Mouse (Mus musculus) c-Kit-negative CD71-positive TER-119-positive erythroid progenitor cells, embryonic 14.5 days (primary cell): ENCODE data around the gene Oaz1.

Experiments used
- DNase-seq: peaks from one replicate; pipeline ENCODE4 v3.0.0-alpha.2; 2013; ENCODE audit warnings: low read depth, low spot score

Gene Oaz1

DNA sequence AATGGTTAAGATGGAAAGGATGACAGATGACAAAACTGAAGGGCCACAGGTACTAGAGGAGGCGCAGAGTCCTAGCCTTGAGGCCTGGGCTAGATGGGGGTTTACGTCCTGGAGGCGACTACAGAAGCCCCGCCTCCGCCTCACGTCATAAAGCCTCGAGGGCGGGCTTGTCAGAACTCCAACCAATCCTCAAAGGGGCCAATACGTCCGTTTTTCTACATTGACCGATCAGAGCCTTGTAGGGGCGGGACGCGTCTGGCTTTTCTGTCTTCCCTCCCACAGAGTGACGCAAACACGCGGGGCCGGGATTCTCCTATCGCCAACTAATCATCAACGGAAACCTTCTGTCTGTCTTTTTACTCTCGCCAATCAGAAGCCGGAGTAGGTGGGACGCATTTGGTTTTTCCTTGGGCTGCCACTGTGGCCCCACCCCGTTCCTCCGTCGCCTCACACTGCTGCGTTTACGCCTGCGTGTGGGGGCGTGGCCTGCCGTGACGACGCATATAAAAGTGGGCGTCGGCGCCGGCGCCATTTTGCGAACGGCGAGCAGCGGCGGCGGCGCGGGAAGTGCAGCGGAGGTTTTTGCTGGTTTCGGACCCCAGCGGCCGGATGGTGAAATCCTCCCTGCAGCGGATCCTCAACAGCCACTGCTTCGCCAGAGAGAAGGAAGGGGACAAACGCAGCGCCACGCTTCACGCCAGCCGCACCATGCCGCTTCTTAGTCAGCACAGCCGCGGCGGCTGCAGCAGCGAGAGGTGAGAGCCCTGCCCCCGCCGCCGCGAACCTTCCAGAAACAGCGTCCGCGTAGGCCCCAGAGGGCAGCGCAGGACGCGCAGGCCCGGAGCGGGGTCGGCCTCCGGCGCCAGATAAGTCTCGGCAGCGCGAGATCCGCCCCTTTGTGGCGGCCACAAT is at the start of gene Oaz1:
Gene Oaz1, plus strand, starts transcription at position 506 of the 912 bp plus-strand sequence.
- peak; percentile 100 for DNase-seq

DNA sequence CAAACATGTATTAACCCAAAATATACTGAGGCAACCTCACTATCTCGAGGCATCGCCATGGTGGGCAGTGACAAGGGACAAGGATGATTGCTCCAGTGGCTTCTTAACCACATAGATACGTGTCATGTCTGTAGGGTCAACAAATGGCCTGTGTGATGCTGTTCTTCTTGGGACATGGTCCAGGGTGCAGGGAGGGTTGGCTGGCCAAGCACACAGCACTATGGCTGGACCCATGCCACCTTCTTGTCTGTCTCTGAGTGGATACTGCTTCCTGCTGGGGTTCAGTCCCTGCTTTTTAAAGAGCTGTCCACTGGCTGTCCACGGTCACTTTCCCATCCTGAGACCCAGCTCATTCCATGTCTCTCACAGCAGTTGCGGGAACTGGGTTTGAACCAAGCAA is 49.3 kb upstream of the Oaz1 start:
- no peak for DNase-seq

DNA sequence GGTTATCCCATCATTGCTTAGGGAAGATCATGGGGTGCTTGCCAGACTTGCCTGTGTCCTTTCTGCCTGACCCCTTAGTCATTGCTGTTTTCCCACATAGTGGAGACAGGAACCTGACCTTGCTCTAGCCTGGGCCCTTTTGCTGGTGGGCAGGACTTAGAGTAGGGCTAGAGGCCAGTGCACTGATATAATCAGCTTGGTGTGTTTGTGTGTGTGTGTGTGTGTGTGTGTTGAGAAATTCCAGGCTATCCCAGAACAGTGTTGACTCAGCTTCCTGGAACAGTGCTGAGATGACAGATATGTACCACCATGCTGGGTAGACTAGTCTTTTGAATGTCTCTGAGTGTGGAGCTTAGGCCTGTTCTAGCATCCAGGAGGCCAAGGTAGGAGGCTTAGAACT is 46.9 kb upstream of the Oaz1 start:
- no peak for DNase-seq

DNA sequence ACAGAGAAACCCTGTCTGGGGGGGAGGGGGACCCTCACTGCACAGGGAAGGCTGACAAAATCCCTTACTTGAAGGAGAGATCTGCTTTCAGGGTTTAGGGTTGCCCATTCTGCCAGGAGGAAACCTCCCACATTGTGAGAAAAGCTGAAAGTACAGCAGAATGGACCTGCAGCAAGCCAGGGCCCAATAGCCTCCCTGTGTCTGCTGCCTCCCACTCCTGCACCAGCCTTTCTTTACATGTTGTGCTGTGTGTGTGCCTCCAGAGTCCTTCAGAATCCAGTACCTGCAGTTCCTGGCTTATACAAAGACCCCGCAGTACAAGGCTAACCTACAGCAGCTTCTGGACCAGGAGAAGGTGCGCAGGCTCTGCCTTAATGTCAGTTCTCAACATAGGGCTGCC is 42.2 kb upstream of the Oaz1 start:
- DNase-seq: no peak

DNA sequence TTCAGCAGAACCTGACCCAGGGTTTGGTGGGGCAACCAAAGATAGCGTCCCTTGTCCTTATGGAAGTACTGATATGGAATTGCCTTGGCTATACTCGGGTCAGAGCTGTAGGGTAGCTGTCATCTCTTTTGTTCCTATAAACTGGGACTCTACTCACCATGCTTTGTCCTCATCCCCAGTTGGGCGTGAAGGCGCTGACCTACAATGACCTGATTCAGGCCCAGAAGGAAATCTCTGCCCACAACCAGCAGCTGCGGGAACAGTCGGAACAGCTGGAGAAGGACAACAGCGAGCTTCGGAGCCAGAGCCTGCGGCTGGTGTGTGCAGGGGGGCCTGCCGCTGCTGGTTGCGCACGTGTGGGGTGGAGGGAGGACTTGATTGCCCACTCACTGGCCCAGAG is 41.6 kb upstream of the Oaz1 start:
- DNase-seq: no peak

DNA sequence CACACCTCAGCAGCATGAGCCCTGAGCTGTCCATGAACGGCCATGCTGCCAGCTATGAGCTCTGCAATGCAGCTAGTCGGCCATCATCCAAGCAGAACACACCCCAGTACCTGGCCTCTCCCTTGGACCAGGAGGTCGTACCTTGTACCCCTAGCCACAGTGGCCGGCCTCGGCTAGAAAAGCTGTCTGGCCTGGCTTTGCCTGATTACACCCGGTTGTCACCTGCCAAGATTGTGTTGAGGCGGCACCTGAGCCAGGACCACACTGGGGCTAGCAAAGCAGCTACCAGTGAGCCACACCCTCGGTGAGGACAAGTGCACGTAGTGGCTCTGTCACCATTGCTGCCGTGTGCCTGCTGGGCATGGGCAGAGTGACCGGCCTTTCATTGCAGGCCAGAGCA is 40.5 kb upstream of the Oaz1 start:
- DNase-seq: no peak

DNA sequence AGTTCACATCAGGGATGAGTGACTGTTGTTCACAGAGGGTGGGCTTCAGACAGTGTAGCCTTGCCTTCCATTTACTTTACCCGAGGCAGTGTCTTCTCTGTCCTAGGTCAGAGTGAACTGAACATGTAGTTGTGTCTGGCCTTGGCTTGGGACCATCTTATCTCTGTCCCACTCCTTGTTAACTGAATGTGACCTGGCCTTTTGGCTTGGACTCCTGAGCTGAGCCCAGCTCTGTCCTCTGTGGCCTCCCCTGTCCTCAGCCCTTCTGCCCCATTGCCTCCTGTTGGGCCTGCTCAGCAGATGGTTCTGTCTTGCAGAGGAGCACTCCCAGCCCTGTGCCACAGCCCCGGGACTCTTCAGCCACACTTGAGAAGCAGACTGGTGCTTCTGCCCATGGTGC is 38.9 kb upstream of the Oaz1 start:
- no peak for DNase-seq

DNA sequence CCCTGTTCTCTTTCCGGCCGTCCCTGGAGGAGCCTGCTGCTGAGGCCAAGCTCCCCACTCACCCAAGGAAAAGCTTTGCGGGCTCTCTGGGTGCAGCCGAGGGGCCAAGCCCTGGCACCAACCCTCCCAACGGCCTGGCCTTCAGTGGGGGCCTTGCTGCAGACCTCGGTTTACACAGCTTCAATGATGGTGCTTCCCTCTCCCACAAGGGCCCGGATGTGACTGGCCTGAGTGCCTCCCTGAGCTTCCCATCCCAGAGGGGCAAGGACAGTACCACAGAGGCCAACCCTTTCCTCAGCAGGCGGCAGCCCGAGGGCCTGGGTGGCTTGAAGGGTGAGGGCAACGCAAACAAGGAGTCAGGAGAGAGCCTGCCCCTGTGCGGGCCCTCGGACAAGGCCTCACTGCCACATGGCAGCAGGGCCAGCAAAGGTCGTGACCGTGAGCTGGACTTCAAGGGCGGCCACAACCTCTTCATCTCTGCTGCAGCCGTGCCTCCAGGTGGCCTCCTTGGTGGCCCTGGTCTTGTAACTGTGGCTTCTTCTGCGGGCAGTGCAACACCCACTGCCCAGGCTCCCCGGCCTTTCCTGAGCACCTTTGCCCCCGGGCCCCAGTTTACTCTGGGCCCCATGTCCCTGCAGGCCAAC is 35.6 kb upstream of the Oaz1 start:
- DNase-seq: no peak

DNA sequence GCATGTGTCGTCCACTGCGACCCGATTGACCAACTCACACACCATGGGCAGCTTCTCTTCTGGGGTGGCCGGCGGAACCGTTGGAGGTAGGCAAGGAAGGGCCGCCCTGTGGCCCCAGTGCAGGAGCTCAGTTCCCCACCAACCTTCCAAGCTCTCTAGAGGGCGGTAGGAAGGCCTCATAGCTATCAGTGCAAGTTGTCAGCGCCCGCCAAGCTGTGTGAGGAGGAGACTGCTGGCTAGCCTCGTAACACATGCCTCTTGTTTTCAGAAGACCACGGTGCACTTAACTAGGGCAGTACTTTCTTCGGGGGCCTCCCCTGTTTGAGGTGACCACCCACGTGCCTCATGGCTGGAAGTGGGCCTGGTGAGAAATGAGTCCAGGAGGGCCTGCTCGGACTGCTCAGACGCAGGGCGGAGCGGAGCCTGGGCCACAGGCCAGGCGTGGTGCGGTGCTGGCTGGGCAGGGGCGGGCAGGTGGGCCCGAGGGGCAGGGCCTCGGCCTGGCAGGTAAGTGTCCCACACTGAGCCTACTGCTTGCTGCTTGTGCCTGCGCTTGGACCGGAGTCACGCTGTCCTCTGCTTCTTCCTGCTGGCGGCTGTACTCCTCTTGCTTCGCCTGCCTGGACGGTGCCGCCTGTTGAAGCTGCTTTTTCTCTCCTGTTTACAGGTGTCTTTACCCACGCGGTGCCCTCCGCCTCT is 34.8 kb upstream of the Oaz1 start:
- no peak for DNase-seq

DNA sequence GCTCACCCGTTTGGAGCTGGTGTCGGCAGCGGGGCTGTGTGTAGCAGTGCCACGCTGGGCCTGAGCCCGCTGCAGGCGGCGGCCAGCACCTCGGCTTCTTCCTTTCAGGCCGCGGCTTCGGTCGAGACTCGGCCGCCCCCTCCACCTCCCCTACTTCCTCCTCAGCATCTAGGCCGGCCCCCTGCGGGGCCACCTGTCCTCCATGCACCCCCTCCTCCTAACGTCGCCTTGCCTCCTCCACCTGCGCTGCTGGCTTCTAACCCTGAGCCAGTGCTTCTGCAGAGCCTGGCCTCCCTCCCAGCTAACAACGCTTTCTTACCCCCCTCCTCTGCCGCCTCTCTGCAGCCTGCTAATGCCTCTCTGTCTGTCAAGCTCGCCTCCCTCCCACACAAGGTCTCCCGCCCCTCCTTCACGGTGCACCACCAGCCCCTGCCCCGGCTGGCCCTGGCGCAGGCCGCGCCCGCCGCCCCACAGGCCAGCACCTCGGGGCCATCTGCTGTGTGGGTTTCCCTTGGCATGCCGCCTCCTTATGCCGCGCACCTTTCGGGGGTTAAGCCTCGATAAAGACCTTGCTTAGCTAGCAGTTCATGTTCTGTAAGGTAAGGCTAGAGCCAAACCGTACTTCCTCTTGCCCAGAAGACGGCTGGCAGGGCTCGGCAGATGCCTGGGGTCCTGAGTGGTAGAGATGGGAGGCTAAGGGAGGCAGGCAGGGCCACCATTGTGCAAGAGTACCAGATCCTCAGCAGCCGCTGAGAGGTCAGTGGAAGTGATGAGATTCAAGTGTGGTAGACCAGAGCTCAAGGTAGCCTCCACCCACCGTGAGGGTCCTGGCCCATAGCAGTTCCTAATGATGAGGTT is 34.1 kb upstream of the Oaz1 start:
- no peak for DNase-seq

DNA sequence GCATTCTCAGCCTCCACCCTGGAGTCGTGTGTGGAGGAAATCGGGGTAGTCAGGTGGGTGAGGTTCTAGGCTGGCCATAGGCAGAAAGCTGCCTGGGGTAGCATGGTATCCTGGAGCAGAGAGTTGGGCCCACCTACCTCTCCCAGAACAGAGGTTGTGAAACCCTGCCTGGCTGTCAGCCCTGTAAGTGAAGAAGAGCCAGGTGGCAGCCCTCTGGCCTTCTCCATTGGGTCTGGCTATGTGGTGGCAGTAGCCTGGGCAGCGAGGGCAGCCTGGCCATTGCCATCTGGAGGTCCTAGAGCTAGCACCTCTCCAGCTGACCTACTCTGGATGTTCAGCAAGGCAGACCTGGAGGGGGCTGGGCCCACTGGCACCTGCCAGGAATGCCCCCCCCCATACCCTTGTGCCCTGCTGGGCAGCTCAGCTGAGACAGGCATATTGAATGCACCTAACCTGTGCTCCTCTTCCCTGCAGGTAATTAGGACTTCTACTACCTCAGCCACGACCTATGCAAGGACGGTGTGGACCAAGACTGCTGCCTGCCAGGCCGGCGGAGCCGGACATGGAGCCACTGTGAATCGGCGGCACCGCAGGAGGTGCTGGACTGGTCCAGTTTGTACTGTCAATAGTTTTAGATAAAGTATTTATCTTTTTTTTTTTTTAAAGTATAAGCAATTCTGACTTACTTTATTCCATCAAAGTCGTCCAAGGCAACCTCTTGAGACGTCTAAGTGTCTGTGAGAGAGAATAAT is 33.2 kb upstream of the Oaz1 start:
- DNase-seq: no peak

DNA sequence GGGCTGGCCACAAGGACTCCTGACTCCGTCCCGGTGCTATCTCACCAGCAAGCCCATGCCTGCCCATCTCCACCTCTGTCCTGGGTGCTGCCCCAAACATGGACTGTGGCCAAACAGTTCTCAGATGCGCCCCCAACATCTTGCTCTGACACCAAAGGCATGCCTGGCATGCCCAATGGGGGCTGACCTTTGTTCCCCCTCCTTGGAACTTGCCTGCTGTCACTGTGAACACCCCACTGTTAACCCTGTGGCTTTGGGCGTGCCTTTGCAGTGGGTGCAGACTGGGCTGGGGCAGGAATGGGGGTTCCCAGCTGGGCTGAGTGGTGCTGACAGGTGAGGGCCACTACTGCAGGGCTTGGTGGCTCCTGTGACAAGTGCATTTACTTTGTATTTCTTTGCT is 32.7 kb upstream of the Oaz1 start:
- no peak for DNase-seq

DNA sequence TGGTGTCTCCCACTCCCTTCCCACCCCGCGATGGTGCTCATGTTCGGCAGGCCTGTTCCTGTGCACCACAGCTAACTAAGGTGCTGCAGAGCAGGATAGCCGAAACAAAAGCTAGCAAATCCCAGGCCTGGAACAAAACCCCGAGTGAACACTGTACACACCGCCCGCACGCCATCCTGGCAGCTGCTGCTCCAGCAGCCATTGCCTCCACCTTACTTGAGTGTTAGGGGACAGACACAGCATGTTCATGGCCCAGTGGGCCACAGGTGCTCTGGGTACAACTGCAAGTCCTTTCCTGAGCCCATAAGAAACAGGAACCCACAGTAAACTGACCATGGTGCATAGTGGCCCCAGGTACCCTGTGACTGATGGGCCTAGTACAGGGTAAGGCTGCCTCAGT is 31.7 kb upstream of the Oaz1 start:
- DNase-seq: no peak

DNA sequence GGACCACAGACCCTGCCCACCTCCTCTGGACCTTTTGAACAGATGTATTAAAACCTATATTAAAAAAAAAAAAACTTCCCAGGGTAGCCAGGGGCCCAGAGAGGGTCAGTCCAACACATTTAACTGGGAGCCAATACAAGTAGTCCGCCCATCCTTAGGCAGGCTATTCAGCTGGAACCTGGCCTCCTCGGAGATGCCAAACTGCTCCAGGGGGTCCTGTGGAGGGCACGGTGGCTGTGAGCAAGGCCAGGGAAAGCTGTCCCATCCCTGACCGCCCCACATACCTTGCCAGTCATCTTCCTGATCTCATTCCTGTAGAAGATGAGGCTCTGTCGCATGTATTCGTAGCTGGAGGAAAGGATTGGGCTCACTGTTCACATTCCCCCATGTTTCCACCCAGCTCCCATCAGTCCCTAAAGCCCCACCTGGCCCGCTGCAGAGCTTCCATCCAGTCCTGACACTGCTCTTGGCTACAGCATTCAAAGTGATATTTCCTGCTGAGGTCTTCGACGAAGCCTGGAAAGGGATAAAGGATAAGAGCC is 30.1 kb upstream of the Oaz1 start:
- no peak for DNase-seq

DNA sequence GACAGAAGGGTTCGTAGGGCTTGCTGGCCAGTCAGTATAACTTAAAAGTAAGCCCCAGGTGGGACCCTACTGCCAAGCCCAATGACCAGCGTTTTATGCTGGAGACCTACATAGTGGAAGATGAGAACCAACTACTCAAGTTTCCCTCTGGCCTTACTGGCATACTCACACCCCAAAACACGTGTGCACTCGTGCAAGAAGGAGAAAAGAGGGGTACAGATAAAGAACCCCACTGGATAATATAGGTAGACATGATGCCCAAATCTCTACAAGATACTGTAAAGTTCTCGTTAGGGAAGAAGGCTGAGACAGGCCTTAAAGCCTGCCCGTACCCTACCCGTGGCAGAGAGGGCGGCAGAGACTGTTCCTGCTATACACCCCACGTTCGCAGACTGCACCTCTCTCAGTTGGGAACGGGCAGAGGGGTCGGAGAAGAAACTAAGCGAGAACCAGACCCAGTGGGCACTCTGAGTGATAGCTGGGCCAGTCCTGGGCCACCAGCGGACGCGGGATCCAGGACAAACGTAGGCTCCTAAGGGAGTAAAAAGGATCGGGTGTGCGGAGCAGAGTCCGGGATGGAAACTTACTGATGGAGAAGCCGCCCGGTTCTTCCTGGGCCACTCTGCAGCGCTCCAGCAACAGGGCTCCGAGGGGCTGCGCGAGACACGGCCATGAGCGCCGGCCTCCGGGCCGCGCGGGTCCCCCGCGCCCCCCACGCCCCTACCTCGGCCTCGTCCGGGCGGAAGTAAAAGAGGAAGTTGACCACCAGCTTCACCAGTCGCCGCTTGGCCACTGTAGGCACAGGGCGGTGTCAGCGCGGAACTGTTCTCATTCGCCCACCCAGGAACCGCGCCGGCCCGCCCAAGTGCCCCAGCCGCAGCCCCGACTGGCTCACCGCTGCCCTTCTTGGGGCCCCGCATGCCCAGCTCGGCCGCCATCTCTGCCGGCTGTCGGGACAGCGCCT is 29.0 kb upstream of the Oaz1 start:
- no peak for DNase-seq

DNA sequence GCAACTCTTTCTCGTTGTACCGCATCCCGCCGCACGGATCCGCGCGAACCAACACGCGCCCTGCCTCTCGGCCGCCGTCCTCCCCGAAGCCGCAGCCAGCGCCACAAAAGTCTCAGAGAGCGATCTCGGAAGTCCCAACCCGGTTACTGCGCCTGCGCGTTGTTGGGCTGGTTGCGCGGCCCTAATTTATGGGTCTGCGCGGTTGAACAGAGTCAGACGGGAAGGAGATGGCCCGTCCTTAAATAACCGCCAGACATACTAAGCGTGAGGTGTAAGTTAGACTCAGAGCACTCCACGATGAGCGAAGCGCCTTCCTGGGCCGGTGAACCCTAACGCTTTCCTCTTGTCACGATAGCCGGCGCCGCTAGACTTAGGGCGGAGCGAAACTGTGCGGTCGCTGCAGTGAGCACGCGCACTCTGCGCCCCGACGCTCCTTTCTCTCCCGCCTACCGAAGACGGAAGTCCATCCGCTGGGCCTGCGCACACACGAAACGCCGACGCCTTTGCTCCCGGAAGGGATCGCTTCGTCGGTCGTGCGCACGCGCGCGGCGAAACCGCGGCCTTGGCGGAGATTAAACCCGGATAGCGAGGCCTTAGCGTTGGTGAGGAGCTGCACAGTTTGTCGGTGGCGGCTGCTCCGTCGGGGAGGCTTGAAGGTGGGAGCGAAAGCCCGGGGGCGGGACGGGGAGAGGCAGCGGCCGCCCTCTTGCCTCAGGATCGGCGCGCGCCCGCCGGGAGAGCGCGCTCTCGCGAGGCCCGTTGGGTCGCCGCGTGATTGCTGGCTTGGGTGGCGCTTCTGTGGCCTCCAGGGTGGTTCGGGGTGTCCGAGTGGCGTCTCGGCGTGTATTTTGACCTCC is 28.1 kb upstream of the Oaz1 start, which contains the start of the genes Sf3a2 and Plekhj1:
Gene Sf3a2, plus strand, starts transcription at position 49 of the 857 bp plus-strand sequence.
Gene Plekhj1, minus strand, starts transcription at position 477 of the 857 bp plus-strand sequence.
- peak; percentile 95 for DNase-seq

DNA sequence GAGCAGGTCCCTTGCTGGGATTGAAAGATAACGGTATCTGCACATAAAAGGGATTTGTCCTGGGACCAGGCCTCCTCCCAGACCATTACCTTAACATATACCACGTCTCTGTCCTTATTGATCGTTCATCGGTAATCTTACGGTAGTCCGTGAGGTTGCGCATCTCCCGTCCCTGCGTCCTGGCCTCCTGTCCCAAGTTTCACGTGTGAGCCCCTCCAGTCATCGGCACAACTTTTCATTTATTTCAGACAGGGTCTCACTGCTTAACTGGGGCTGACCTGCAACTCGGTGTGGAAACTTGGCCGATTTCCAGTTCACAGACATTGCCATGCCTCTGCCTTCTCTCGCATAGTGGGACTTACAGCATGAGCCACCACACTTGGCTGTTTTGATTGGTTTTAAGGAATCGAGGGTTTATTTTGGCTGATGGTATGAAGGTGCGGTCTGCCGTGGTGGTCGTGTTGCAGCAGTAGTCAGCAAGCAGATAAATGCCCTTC is 27.3 kb upstream of the Oaz1 start:
- DNase-seq: no peak
